Mouse (Mus musculus): ENCODE data around the gene Tubgcp4. TPM values are rescaled to one million over a fixed set of nuclear protein-coding genes. Genes with fewer than 3 reads are reported as not detected.

Gene Tubgcp4
- polyA plus RNA-seq, 1 experiment: 1.3 TPM

DNA sequence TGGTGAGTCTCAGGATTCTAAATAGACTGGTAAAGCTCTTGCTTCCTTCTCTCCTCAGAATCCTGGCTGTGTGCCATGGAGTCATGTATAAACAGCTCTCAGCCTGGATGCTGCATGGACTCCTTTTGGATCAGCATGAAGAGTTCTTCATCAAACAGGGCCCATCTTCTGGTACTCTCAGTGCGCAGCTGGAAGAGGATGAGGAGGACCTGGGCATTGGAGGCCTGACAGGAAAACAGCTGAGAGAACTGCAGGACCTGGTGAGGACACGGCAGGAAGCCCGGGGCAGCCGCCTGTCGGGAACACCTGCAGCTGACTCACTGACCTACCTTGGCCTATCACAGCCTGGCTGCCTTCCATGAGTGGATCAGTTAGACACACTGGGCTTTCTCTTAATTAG is 13.0 kb downstream of the Tubgcp4 start:
- TF ChIP-seq GATA1 (IDR thresholded peaks at IDR 0.05; ENCODE audit: low read length) (no peak), TAL1 (IDR thresholded peaks at IDR 0.05; ENCODE audit: low read length) (no peak)
- H3K4me3 ChIP-seq (replicated peaks): no peak overlapping the region
- no peaks in the 10 kb centered on the region for H3K9me3 ChIP-seq (ENCODE audit: control insufficient read depth, low read length)
- no peaks in the 10 kb centered on the region for H3K27me3 ChIP-seq (ENCODE audit: control insufficient read depth)
- peaks cover 96% of the 10 kb centered on the region for H3K36me3 ChIP-seq (ENCODE audit: control insufficient read depth)
- H3K4me1 ChIP-seq (ENCODE audit: control insufficient read depth): no peaks in the 10 kb centered on the region

DNA sequence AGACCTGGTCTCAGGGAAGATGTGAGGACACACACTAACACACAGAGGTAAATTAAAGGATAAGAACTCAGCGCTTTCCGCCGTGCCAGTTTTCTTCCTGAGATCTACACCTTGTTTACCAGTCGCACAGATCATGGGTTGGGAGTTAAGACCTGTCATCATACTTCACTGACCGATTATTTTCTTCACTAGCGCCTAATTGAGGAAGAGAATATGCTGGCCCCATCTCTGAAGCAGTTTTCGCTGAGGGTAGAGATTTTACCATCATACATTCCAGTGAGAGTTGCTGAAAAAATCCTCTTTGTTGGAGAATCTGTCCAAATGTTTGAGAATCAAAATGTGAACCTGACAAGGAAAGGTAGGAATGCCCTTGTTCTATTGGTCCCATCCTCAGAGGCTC is 13.7 kb downstream of the Tubgcp4 start:
- H3K36me3 ChIP-seq (ENCODE audit: control insufficient read depth): peaks cover 96% of the 10 kb centered on the region
- TF ChIP-seq TAL1 (IDR thresholded peaks at IDR 0.05; ENCODE audit: low read length) (no peak), GATA1 (IDR thresholded peaks at IDR 0.05; ENCODE audit: low read length) (no peak)
- H3K4me1 ChIP-seq (ENCODE audit: control insufficient read depth): no peaks in the 10 kb centered on the region
- H3K9me3 ChIP-seq (ENCODE audit: control insufficient read depth, low read length): no peaks in the 10 kb centered on the region
- no peak overlapping the region for H3K4me3 ChIP-seq (replicated peaks)
- H3K27me3 ChIP-seq (ENCODE audit: control insufficient read depth): no peaks in the 10 kb centered on the region

DNA sequence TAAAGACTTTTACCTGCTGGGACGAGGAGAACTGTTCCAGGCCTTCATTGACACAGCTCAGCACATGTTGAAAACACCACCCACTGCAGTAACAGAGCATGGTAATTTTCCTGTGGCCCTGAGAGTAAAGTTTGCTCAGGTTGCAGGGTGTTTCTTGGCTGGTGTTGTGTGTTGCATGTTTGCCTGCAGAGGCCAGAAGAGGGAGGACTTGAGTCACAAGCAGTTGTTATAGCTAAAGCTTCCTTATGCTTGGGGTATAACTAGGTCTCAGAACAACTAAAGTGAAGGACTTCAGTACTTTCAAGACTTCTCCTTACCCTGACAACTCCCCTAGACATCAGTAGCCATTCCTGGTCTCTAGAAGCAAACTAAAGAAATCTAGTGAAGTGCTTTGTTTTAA is 18.1 kb downstream of the Tubgcp4 start:
- peaks cover 99% of the 10 kb centered on the region for H3K36me3 ChIP-seq (ENCODE audit: control insufficient read depth)
- TF ChIP-seq TAL1 (IDR thresholded peaks at IDR 0.05; ENCODE audit: low read length) (no peak), GATA1 (IDR thresholded peaks at IDR 0.05; ENCODE audit: low read length) (no peak)
- no peaks in the 10 kb centered on the region for H3K4me1 ChIP-seq (ENCODE audit: control insufficient read depth)
- no peak overlapping the region for H3K4me3 ChIP-seq (replicated peaks)
- H3K9me3 ChIP-seq (ENCODE audit: control insufficient read depth, low read length): no peaks in the 10 kb centered on the region
- no peaks in the 10 kb centered on the region for H3K27me3 ChIP-seq (ENCODE audit: control insufficient read depth)

DNA sequence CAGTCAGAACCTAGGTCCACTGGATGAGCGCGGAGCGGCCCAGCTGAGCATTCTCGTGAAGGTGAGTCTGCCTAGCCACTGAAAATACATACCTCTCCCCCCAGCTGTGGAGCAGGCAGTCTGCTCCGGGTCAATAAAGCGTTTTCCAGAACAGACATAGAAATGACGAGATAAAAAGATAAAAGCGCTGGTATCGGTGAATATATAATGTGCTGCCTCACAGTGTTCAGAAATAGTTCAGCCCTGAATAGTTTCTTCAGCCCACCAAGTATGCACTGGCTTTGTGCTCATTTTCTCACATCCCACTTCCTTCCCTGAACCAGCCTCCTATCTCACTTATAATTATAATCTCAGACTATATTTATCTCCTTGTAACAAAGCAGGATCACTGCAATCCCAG is 25.0 kb downstream of the Tubgcp4 start:
- Histone ChIP-seq H3K4me3 (replicated peaks) (no peak overlapping the region), H3K36me3 (ENCODE audit: control insufficient read depth) (peaks cover 99% of the 10 kb centered on the region), H3K27me3 (ENCODE audit: control insufficient read depth) (no peaks in the 10 kb centered on the region), H3K9me3 (ENCODE audit: control insufficient read depth, low read length) (no peaks in the 10 kb centered on the region), H3K4me1 (ENCODE audit: control insufficient read depth) (no peaks in the 10 kb centered on the region)
- TF ChIP-seq GATA1 (IDR thresholded peaks at IDR 0.05; ENCODE audit: low read length) (no peak), TAL1 (IDR thresholded peaks at IDR 0.05; ENCODE audit: low read length) (no peak)

DNA sequence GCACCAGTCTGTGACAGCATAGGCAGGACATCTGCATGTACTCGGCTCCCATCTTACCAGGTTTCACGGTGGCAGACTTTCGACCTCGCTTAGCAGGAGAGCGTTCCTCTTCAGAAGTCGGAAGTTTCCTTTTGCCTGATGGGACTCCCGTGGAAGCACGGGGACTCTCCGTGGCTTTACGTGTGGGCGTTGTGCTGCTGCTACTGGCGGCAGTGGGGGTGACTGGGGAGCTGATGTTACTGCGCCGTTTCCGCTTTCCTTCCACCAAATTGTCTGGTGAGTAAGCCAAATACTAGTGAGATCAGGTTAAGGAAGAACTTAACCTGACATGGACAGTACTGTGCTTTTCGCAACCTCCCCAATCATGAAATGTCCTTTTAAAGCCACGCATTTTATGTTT is 33.8 kb downstream of the Tubgcp4 start:
- Histone ChIP-seq H3K4me3 (replicated peaks) (no peak overlapping the region), H3K4me1 (ENCODE audit: control insufficient read depth) (peaks cover 20% of the 10 kb centered on the region), H3K9me3 (ENCODE audit: control insufficient read depth, low read length) (no peaks in the 10 kb centered on the region), H3K36me3 (ENCODE audit: control insufficient read depth) (peaks cover 100% of the 10 kb centered on the region), H3K27me3 (ENCODE audit: control insufficient read depth) (no peaks in the 10 kb centered on the region)
- TF ChIP-seq TAL1 (IDR thresholded peaks at IDR 0.05; ENCODE audit: low read length): no peak
- TF ChIP-seq GATA1 (IDR thresholded peaks at IDR 0.05; ENCODE audit: low read length): no peak

DNA sequence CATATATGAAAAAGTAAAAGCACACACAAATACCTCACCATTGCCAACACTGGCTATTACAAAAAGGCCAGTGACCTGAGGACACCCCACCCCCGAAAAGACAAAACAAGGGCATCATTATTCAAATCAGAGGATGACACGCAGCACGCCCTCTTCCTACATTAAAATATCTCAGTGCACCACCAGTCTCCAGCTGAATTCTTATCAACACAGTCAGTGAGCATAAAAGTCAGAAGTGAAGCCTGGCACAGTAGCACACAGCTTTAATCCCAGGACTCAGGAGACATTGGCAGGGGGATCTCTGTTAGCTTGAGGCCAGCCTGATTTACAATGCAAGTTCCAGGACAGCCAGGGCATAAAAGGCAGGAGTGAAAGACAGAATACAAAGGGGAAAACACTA is 36.1 kb downstream of the Tubgcp4 start:
- Histone ChIP-seq H3K9me3 (ENCODE audit: control insufficient read depth, low read length) (no peaks in the 10 kb centered on the region), H3K4me3 (replicated peaks) (no peak overlapping the region), H3K4me1 (ENCODE audit: control insufficient read depth) (peaks cover 20% of the 10 kb centered on the region), H3K36me3 (ENCODE audit: control insufficient read depth) (peaks cover 100% of the 10 kb centered on the region), H3K27me3 (ENCODE audit: control insufficient read depth) (no peaks in the 10 kb centered on the region)
- no peak for TF ChIP-seq GATA1 (IDR thresholded peaks at IDR 0.05; ENCODE audit: low read length)
- no peak for TF ChIP-seq TAL1 (IDR thresholded peaks at IDR 0.05; ENCODE audit: low read length)

DNA sequence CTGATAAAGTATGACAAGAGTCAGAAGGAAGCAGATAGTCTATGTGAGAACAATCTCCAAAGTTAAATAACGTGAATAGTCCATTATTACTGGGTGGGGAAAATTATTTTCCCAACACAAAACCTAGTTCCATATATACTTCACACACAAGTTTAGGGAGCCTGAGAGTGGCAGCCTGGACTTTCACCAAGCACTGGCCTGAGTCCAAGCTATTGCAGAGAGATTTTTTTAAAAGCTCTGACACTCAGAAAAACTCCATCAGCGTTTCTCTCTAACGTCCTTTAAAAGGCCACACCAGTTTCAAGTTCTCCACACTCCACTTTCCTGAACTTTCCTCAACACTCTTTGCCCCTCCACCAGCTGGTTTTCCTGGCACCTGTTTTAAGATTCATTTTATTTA is 44.0 kb downstream of the Tubgcp4 start:
- Histone ChIP-seq H3K9me3 (ENCODE audit: control insufficient read depth, low read length) (no peaks in the 10 kb centered on the region), H3K4me3 (replicated peaks) (no peak overlapping the region), H3K36me3 (ENCODE audit: control insufficient read depth) (peaks cover 99% of the 10 kb centered on the region), H3K27me3 (ENCODE audit: control insufficient read depth) (no peaks in the 10 kb centered on the region), H3K4me1 (ENCODE audit: control insufficient read depth) (peaks cover 15% of the 10 kb centered on the region)
- no peak for TF ChIP-seq GATA1 (IDR thresholded peaks at IDR 0.05; ENCODE audit: low read length)
- TF ChIP-seq TAL1 (IDR thresholded peaks at IDR 0.05; ENCODE audit: low read length): no peak

DNA sequence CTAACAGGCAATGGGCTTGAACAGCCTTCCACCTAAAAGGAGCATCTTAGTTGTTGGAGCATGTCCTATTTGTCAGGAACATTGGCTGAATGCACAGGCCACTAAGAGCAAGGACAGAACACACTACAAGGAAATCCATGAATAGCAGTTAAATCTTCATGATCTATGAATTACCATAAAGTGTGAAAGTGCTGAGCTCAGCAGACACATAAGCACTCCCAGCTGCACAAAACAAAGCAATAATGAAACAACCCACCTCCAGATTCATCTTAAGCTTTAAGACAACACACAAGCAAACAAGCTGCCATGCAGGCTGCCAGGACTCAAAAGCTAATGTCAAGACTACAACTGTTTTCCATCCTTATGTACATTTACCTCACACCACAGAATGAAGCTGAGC is 48.7 kb downstream of the Tubgcp4 start:
- Histone ChIP-seq H3K4me3 (replicated peaks) (no peak overlapping the region), H3K27me3 (ENCODE audit: control insufficient read depth) (no peaks in the 10 kb centered on the region), H3K36me3 (ENCODE audit: control insufficient read depth) (peaks cover 97% of the 10 kb centered on the region), H3K9me3 (ENCODE audit: control insufficient read depth, low read length) (no peaks in the 10 kb centered on the region), H3K4me1 (ENCODE audit: control insufficient read depth) (peaks cover 6% of the 10 kb centered on the region)
- TF ChIP-seq GATA1 (IDR thresholded peaks at IDR 0.05; ENCODE audit: low read length): no peak
- no peak for TF ChIP-seq TAL1 (IDR thresholded peaks at IDR 0.05; ENCODE audit: low read length)

DNA sequence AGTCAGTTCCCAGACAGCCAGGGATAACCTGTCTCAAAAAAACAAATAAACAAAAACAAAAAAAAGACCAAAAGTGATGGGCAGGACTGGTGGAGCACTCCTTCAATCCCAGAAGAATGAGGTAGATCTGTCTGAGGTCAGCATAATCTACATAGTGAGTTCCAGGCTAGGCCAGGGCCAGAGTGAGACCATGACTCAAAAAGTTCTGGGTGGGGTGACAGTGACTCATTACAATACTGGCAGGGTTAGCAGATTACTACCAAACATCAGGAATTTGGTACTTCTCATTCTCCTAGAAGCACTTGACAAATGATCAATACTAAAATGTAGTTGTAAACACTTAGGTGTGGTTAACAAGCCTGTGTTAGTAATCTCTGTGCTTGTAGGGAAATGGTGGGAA is 49.5 kb downstream of the Tubgcp4 start:
- H3K27me3 ChIP-seq (ENCODE audit: control insufficient read depth): no peaks in the 10 kb centered on the region
- no peaks in the 10 kb centered on the region for H3K9me3 ChIP-seq (ENCODE audit: control insufficient read depth, low read length)
- TF ChIP-seq TAL1 (IDR thresholded peaks at IDR 0.05; ENCODE audit: low read length) (no peak), GATA1 (IDR thresholded peaks at IDR 0.05; ENCODE audit: low read length) (no peak)
- peaks cover under 1% of the 10 kb centered on the region for H3K4me1 ChIP-seq (ENCODE audit: control insufficient read depth)
- H3K4me3 ChIP-seq (replicated peaks): no peak overlapping the region
- H3K36me3 ChIP-seq (ENCODE audit: control insufficient read depth): peaks cover 97% of the 10 kb centered on the region

DNA sequence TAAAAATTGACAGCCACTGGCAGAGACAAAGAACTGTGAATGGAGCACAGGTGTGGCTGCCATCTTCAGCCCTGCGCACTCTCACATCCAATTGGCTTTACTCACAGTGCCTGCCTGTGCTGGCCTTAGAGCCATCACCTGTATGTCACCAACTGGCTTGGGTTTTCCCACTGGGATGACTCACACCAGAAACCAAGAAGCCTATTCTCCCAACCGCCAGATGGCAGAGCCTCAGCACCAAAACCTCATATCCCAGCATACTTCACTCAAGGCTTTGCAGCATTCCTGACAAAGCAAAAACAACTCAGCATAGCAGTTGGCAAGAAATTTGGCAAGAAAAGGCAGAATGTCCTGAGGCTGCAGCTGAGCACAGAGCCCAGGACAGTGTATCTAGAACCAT is 52.6 kb downstream of the Tubgcp4 start:
- H3K4me1 ChIP-seq (ENCODE audit: control insufficient read depth): peaks cover 19% of the 10 kb centered on the region
- H3K4me3 ChIP-seq (replicated peaks): no peak overlapping the region
- TF ChIP-seq TAL1 (IDR thresholded peaks at IDR 0.05; ENCODE audit: low read length) (no peak), GATA1 (IDR thresholded peaks at IDR 0.05; ENCODE audit: low read length) (no peak)
- peaks cover 97% of the 10 kb centered on the region for H3K36me3 ChIP-seq (ENCODE audit: control insufficient read depth)
- no peaks in the 10 kb centered on the region for H3K27me3 ChIP-seq (ENCODE audit: control insufficient read depth)
- H3K9me3 ChIP-seq (ENCODE audit: control insufficient read depth, low read length): no peaks in the 10 kb centered on the region
